Mouse (Mus musculus) megakaryocyte, embryonic 14.5 days (primary cell): Measurements from ENCODE around the gene Rnf123.

Source experiments
- FLI1 ChIP-seq: IDR thresholded peaks from 2 replicates; pipeline ENCODE4 v1.6.1; 2012; ENCODE audit warnings: low read length, inconsistent platforms, mixed read lengths
- GATA1 ChIP-seq: IDR thresholded peaks from 3 replicates; pipeline ENCODE4 v1.6.1; 2012; ENCODE audit warnings: mixed read lengths, low read length, inconsistent platforms, borderline replicate concordance

DNA sequence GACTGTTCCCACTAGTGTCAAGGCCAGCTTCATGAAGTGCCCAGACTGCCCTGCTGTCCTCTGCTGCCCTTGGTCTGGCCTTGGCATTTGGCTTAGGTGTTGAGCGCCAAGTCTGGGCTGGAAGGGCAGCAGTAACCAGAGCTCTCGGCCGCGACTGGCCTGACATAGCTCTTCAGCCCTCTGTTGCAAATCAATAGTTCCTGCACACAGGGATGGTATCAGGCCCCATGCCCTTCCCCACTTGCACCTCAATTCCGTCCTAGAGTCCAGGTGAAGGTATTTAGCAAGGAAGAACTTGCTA lies 25.9 kb downstream of the Rnf123 start:
- TF ChIP-seq FLI1 (no peak), GATA1 (no peak)
